Mouse (Mus musculus) cerebellum, adult 2 months (tissue): ENCODE results near the gene Pzp.

ENCODE experiments used
- CTCF ChIP-seq: fragments of 200-500 bp; IDR thresholded peaks from 2 replicates; pipeline ENCODE4 v1.5.1; 2011; ENCODE audit warnings: low read depth, mild to moderate bottlenecking, control low read depth, low read length, moderate library complexity, borderline replicate concordance; ENCODE audit not compliant: insufficient read depth
- POLR2A ChIP-seq: fragments of 200-500 bp; IDR thresholded peaks from 2 replicates; pipeline ENCODE4 v1.6.1; 2011; ENCODE audit warnings: low read length, control low read depth, borderline replicate concordance; ENCODE audit not compliant: insufficient read depth

DNA sequence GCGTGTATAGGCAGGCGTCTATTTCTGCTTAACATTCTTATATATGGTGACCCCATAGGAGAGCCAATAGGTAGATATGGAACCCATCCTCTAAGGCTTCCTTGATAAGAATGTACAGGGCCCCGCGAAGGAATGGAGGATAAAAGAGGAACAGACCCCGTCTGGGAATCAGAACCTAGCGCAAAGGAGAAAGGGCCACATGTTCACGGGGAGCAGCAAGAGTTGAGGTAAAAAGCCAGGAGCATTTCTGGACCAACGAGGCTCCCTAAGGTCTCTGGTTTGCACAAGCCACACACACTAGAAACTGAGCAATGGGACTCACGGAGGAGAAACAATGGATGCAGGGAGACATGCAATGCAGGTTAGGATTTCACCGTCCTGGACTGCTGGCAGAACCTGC, 89.2 kb downstream of the Pzp start:
- TF ChIP-seq CTCF, result no peak
- TF ChIP-seq POLR2A, result no peak
